Mouse (Mus musculus): ENCODE results near the gene Hoxa4. TPM values are rescaled to one million over a fixed set of nuclear protein-coding genes. Genes with fewer than 3 reads are reported as not detected.

Hoxa4 gene
- total and polyA plus RNA-seq, 3 experiments = 0.19 TPM; not detected in 2

GRCm38 (mm10) chr6:52157466-52158275 lies 33.9 kb downstream of the Hoxa4 start:
- peak overlapping the region; percentile 35; the same call in 1 of the 2 replicates for H3K9ac ChIP-seq (ENCODE audit: insufficient read depth, low read depth)
- dilution Hi-C loops (cut with MboI; ENCODE audit: extremely low pct_ligation_motif_present, extremely low pct_unique_long_range_greater_than_20kb, low sequenced_read_pairs) (no loop called here), in situ Hi-C loops (cut with MboI; ENCODE audit: low pct_ligation_motif_present, low pct_unique_long_range_greater_than_20kb, low sequenced_read_pairs) (no loop called here)
- no peak overlapping the region for H3K27ac ChIP-seq (ENCODE audit: insufficient read depth, low read depth)
- peak overlapping the region; percentile 72 for H3K4me2 ChIP-seq (ENCODE audit: insufficient read depth, low read depth, poor library complexity, severe bottlenecking)
- H3K9me3 ChIP-seq (replicated peaks; ENCODE audit: low read length) = no peaks in the 10 kb centered on the region
- H3K27me3 ChIP-seq (replicated peaks) = no peaks in the 10 kb centered on the region
- peak overlapping the region; percentile 15 to 92 (median 83) for H3K4me3 ChIP-seq (replicated peaks in 1 of 3; ENCODE audit: low read depth in 2 of 3, low read length in 2 of 3, poor library complexity in 1 of 3)
- peaks cover 0 to 17% of the 10 kb centered on the region in 2 experiments for H3K36me3 ChIP-seq (replicated peaks in 1 of 2; ENCODE audit: control insufficient read depth in 1 of 2, insufficient read depth in 1 of 2, low read length in 1 of 2)
- H3K79me2 ChIP-seq (replicated peaks; ENCODE audit: control insufficient read depth, extremely low read depth, insufficient read depth, poor library complexity, severe bottlenecking) = peaks cover 7% of the 10 kb centered on the region; the same call in 1 of the 2 replicates
- DNase-seq (ENCODE audit: extremely low read depth) = no peak
- TF ChIP-seq NELFE (IDR thresholded peaks at IDR 0.05; ENCODE audit: low read depth, low read length) (no peak), MAZ (IDR thresholded peaks at IDR 0.05; ENCODE audit: low read depth, low read length) (no peak; the same call in 1 of the 2 replicates), MEF2A (IDR thresholded peaks at IDR 0.05; ENCODE audit: borderline replicate concordance, low read depth, low read length) (no peak), BHLHE40 (IDR thresholded peaks at IDR 0.05; ENCODE audit: low read depth, low read length) (no peak), ZKSCAN1 (IDR thresholded peaks at IDR 0.05; ENCODE audit: borderline replicate concordance, low read depth, low read length) (no peak), HCFC1 (IDR thresholded peaks at IDR 0.05; ENCODE audit: low read depth, low read length) (no peak; the same call in 1 of the 2 replicates), MXI1 (IDR thresholded peaks at IDR 0.05; ENCODE audit: low read depth, low read length) (no peak), ZC3H11A (IDR thresholded peaks at IDR 0.05; ENCODE audit: low read depth, low read length) (no peak), IRF4 (IDR thresholded peaks at IDR 0.05; ENCODE audit: low read depth, low read length) (peak; percentile 86), JUN (IDR thresholded peaks at IDR 0.05; ENCODE audit: insufficient read depth, low read depth, low read length) (no peak), POLR2AphosphoS2 (IDR thresholded peaks at IDR 0.05; ENCODE audit: low read depth, low read length) (no peak), RAD21 (IDR thresholded peaks at IDR 0.05; ENCODE audit: low read depth, low read length) (no peak), EP300 (IDR thresholded peaks at IDR 0.05; ENCODE audit: low read length) (peak; percentile 62), JUND (conservative IDR thresholded peaks at IDR 0.05; ENCODE audit: low read depth, low read length) (no peak)
- peaks cover 2 to 17% of the 10 kb centered on the region in 2 experiments; a peak in 3 of 4 replicates for H3K4me1 ChIP-seq (ENCODE audit: control insufficient read depth in 1 of 2, insufficient read depth in 2 of 2)

GRCm38 (mm10) chr6:52156551-52157200 lies 34.9 kb downstream of the Hoxa4 start:
- peaks cover 0 to 13% of the 10 kb centered on the region in 2 experiments for H3K36me3 ChIP-seq (replicated peaks in 1 of 2; ENCODE audit: control insufficient read depth in 1 of 2, insufficient read depth in 1 of 2, low read length in 1 of 2)
- no peak overlapping the region for H3K27ac ChIP-seq (ENCODE audit: insufficient read depth, low read depth)
- peaks cover 2 to 17% of the 10 kb centered on the region in 2 experiments; a peak in 3 of 4 replicates for H3K4me1 ChIP-seq (ENCODE audit: control insufficient read depth in 1 of 2, insufficient read depth in 2 of 2)
- H3K4me3 ChIP-seq (replicated peaks in 1 of 3; ENCODE audit: low read depth in 2 of 3, low read length in 2 of 3, poor library complexity in 1 of 3) = no peak overlapping the region
- no peaks in the 10 kb centered on the region for H3K9me3 ChIP-seq (replicated peaks; ENCODE audit: low read length)
- H3K79me2 ChIP-seq (replicated peaks; ENCODE audit: control insufficient read depth, extremely low read depth, insufficient read depth, poor library complexity, severe bottlenecking) = peaks cover 7% of the 10 kb centered on the region; the same call in 1 of the 2 replicates
- H3K4me2 ChIP-seq (ENCODE audit: insufficient read depth, low read depth, poor library complexity, severe bottlenecking) = no peak overlapping the region
- dilution Hi-C loops (cut with MboI; ENCODE audit: extremely low pct_ligation_motif_present, extremely low pct_unique_long_range_greater_than_20kb, low sequenced_read_pairs) (no loop called here), in situ Hi-C loops (cut with MboI; ENCODE audit: low pct_ligation_motif_present, low pct_unique_long_range_greater_than_20kb, low sequenced_read_pairs) (no loop called here)
- DNase-seq (ENCODE audit: extremely low read depth) = no peak
- TF ChIP-seq USF2 (conservative IDR thresholded peaks at IDR 0.05; ENCODE audit: low read depth, low read length) (no peak), ZNF384 (IDR thresholded peaks at IDR 0.05; ENCODE audit: low read depth, low read length) (no peak), JUN (IDR thresholded peaks at IDR 0.05; ENCODE audit: insufficient read depth, low read depth, low read length) (no peak), IRF4 (IDR thresholded peaks at IDR 0.05; ENCODE audit: low read depth, low read length) (no peak), PAX5 (IDR thresholded peaks at IDR 0.05; ENCODE audit: low read length) (no peak), EP300 (IDR thresholded peaks at IDR 0.05; ENCODE audit: low read length) (no peak), CHD2 (IDR thresholded peaks at IDR 0.05; ENCODE audit: low read length) (no peak), GABPA (IDR thresholded peaks at IDR 0.05; ENCODE audit: insufficient replicate concordance, low read depth, low read length) (no peak), BHLHE40 (IDR thresholded peaks at IDR 0.05; ENCODE audit: low read depth, low read length) (no peak), RAD21 (IDR thresholded peaks at IDR 0.05; ENCODE audit: low read depth, low read length) (no peak), MYC (IDR thresholded peaks at IDR 0.05; ENCODE audit: low read depth, low read length) (no peak), E2F4 (IDR thresholded peaks at IDR 0.05; ENCODE audit: insufficient replicate concordance, low read depth, low read length) (no peak), HCFC1 (IDR thresholded peaks at IDR 0.05; ENCODE audit: low read depth, low read length) (no peak), TBP (conservative IDR thresholded peaks at IDR 0.05; ENCODE audit: low read depth, low read length) (no peak), ZC3H11A (IDR thresholded peaks at IDR 0.05; ENCODE audit: low read depth, low read length) (no peak)
- H3K9ac ChIP-seq (ENCODE audit: insufficient read depth, low read depth) = no peak overlapping the region
- no peaks in the 10 kb centered on the region for H3K27me3 ChIP-seq (replicated peaks)

Measured in CH12.LX (cell line).